Mouse (Mus musculus) bone marrow, adult 2 months (tissue): ENCODE data around the gene Zswim9. TPM values are rescaled to one million over a fixed set of nuclear protein-coding genes. Genes with fewer than 3 reads are reported as not detected.

Source experiments
- H3K27ac ChIP-seq: fragments of 200-500 bp; 2 replicates; pipeline ENCODE4 v1.5.1; 2012; ENCODE audit warnings: low read depth, mild to moderate bottlenecking, control low read depth, inconsistent platforms, low read length; ENCODE audit not compliant: control insufficient read depth, poor library complexity, insufficient read depth
- H3K4me1 ChIP-seq: fragments of 200-500 bp; 2 replicates; pipeline ENCODE4 v1.6.1; 2011; ENCODE audit warnings: low read length; ENCODE audit not compliant: control insufficient read depth, insufficient read depth
- H3K4me3 ChIP-seq: fragments of 200-500 bp; replicated peaks from 2 replicates; pipeline ENCODE3; 2011; ENCODE audit warnings: mild to moderate bottlenecking, low read depth, low read length, control low read depth; ENCODE audit not compliant: control insufficient read depth
- CTCF ChIP-seq: fragments of 200-500 bp; IDR thresholded peaks from 2 replicates; pipeline ENCODE4 v1.5.1; 2011; ENCODE audit warnings: low read length, control low read depth; ENCODE audit not compliant: control insufficient read depth, insufficient read depth
- POLR2A ChIP-seq: fragments of 200-500 bp; IDR thresholded peaks from 2 replicates; pipeline ENCODE4 v1.6.1; 2011; ENCODE audit warnings: low read depth, mild to moderate bottlenecking, control low read depth, low read length, borderline replicate concordance; ENCODE audit not compliant: control insufficient read depth
- WGBS: fragments of 180-500 bp; shearing (Covaris S2); methylation state at CpG from one replicate; pipeline ENCODE4 v1.1.7; 2018; 5-methylcytosine and 5-hydroxymethylcytosine counted together
- polyA plus RNA-seq: library from polyadenylated mRNA; stranded (reverse); fragments of >200 nt; gene quantifications from 2 replicates; pipeline ENCODE4 v1.2.4, GENCODE M21; 2011; ENCODE audit warnings: low replicate concordance; ENCODE audit not compliant: missing spikeins, insufficient read depth, insufficient read length

Zswim9 gene
- polyA plus RNA-seq = 3.8 and 4.0 TPM in 2 replicates

DNA sequence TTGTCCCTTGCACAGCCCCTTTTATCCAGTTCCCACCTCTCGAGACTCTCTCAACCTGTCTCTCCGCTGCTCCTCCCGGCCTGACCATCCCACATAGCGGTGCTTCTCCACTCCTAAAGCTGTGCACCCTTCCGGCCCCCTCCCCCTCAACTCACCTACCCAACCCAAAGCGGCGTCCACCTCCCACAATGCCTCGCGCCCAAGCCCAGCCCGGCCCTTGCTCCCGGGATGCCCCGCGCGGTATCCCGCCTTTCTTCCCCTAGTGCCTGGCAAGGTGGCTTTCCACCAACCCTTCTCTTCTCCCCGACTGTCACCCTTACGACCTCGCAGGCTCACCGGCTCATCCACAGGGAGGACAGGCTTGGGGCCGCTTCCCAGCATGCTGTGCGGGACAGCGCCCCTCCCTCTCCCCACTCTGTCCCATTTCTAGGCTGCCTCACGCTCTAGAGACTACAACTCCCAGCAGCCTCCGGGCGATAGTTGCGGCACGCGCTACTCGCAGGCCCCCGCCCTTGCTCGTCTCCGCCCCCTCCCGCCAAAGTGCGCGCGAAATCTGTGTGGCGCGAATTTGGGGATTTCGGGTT lies at the start of gene Zswim9:
Zswim9 (minus strand) TSS at position 414 of the 584 bp plus-strand sequence.
- under 1% methylated on average over 39 of the region's 39 CpGs for WGBS
- peaks cover 2% of the 10 kb centered on the region for H3K4me1 ChIP-seq
- peak within 1 kb of the TSS; percentile 98 for H3K4me3 ChIP-seq
- peak within 1 kb of the TSS; percentile 77 for H3K27ac ChIP-seq
- TF ChIP-seq POLR2A (0 out of 2 replicates have a peak, but pooled peaks have one; percentile 27), CTCF (peak; percentile 17; the same call in 1 of the 2 replicates)

DNA sequence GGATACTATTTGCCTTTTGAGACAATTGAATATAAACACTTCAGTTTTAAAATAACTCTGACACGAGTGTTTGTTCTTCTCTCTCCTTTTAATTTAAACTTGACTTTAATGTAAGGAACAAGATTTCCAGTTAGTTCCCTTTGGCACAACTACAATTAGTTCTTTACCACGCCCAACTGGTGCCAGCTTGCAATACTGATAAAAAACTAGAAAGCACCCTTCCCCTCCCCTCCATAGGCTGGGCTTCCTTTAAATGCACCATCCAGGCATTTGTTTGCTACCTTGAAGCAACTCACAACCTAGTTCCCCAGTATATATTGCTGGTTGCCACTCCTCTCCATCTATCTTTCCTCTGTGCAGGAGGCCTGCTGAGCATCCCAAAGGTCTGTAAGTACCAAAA lies 45.8 kb upstream of the Zswim9 start, which contains the start of gene Pla2g4c:
Pla2g4c (plus strand) TSS at position 340 of the 400 bp plus-strand sequence.
- Histone ChIP-seq H3K27ac (no peak within 1 kb of the TSS), H3K4me3 (no peak within 1 kb of the TSS), H3K4me1 (no peaks in the 10 kb centered on the region)
- no peak for TF ChIP-seq POLR2A
- TF ChIP-seq CTCF = no peak
- 41% methylated on average over 2 of the region's 2 CpGs for WGBS

DNA sequence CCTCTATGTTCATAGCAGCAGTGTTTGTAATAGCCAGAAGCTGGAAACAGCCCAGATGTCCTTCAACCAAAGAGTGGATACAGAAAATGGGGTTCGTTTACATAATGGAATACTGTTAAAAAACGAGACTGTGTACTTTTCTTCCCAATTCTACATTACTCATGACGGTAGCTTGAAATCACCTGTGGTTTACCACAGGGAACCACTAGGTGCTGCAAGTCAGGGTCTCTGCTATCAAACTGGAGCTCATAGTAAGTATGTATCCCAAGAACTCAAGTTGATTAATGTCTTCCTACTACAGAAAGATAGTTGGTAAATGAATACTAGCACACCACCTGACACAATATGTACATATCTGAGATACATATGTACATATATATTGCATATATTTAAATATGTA lies 42.9 kb upstream of the Zswim9 start:
- Histone ChIP-seq H3K4me1 (no peaks in the 10 kb centered on the region), H3K4me3 (no peak overlapping the region), H3K27ac (no peak overlapping the region)
- 10% methylated on average over 3 of the region's 3 CpGs for WGBS
- TF ChIP-seq POLR2A (no peak), CTCF (no peak)

DNA sequence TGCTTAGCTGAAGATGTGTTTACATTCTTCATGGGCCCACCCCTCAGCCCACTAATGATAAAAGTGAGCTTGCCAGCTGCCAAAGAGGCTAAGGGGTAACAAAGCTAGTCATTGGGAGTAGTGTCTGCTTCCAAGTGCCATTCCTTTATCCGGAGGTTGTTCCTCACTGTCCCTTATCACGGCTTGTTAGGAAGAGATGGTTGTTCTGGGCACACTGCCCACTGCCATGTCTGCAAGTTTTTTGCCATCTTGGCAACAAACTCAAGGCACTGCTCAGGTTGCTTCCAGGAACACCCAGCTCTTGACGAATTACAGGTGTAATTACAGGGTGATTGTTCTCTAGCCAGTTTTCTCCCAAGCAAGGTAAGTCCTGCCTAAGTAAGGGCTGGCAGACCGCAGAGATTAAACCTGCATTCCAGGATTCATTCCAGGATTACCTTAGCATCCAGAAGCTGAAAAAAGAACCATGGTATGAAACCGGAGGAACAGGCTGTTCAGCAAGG lies 35.6 kb upstream of the Zswim9 start:
- no peak overlapping the region for H3K27ac ChIP-seq
- TF ChIP-seq POLR2A (no peak), CTCF (no peak)
- H3K4me1 ChIP-seq = no peaks in the 10 kb centered on the region
- no peak overlapping the region for H3K4me3 ChIP-seq
- 83% methylated on average over 5 of the region's 5 CpGs for WGBS

DNA sequence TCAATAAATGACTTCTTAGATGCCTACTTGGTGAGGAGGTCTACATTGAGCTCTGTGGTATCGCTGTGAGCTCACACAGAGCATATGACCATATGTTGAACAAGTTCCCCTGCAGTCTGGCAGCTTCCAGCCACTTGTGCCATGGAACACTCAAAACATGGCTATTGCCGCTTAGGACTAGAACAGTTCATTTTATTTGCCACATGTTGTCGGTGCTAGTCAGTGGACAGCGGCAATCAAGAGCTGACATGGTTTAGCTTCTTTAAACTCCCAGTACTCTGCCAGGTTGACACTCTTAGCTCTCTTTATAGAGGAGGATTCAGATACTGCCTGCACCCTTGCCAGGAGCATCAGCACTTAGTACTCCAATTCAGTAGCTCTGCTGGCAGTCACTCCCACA lies 32.9 kb upstream of the Zswim9 start:
- TF ChIP-seq POLR2A = no peak
- no peak for TF ChIP-seq CTCF
- H3K27ac ChIP-seq = no peak overlapping the region
- WGBS = 94% methylated on average over 4 of the region's 4 CpGs

DNA sequence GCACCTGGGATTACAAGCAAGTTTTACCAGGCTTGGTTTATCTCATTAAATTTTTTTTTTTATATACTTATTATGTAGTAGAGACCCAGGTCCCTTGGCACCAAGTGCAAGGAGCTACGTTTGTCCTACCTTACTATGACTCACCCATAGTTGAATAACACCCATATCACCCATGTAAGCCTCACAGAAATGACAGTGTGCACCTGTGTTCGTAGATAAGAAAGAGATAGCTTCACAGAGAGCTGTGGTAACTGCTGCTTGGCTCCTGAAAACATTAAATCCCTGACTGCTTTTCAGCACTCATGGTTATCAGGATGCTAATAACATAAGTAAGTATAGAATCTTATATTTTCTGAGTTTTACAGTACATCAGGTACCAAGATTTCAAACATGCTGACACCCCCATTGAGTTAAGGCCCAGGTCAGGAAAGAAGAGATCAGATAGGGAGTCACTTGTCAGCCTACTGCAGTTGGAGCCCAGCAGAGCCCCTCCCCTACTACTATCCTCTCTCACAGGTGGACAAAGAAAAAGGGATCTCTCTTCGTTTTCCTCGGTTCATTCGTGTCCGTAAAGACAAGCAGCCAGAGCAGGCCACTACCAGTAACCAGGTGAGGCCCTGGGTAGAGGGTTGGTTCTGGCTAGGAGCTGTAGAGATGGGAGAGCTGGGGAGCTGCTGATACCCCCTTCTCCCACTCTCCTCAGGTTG lies 32.1 kb upstream of the Zswim9 start:
- H3K4me1 ChIP-seq = no peaks in the 10 kb centered on the region
- no peak overlapping the region for H3K27ac ChIP-seq

More for the DNA sequence above, 32.9 kb upstream of the Zswim9 start:
- Histone ChIP-seq H3K4me3 (no peak overlapping the region), H3K4me1 (no peaks in the 10 kb centered on the region)

DNA sequence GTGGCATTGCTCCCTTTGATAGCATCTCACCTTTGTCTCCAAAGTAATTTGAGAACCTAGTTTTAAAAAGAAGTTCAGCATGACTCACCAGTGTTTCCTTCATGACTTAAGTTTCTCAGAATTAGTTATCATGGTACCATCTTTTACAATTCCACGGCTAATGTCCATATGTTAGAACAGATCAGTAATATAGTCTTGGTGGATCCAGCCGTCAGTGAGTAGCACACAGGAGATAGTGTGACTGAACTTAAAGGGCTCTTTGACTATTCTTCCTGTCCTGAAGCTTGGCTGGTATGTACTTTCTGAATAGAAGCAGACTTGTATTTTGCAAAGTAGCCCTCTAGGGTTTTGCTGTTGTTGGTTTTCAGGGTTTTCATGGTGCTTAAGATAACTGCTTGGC lies 30.9 kb upstream of the Zswim9 start:
- TF ChIP-seq CTCF = no peak
- TF ChIP-seq POLR2A = no peak
- Histone ChIP-seq H3K27ac (no peak overlapping the region), H3K4me1 (no peaks in the 10 kb centered on the region), H3K4me3 (no peak overlapping the region)
- WGBS = 78% methylated on average over 2 of the region's 2 CpGs

More for the DNA sequence above, 32.1 kb upstream of the Zswim9 start:
- no peak for TF ChIP-seq CTCF
- TF ChIP-seq POLR2A = no peak
- 67% methylated on average over 6 of the region's 6 CpGs for WGBS
- H3K4me3 ChIP-seq = no peak overlapping the region

DNA sequence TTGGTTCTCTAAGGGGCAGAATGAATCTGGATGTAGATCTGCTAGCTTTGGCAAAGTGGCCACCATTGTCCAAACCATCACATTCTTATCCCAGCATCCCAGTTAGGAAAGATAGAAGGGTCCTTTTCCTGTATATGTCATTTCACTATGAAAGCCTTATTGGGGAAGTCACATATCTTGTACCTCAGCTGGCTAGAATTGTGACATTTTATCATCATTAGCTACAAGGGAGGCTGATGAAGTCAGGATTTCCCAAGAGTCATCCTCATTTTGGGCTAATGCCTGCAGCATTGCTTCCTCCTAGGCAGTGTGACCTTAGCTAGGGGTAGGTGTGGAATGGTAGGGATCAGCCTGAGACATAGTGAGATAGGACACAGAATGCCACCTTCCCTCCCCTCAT lies 24.9 kb upstream of the Zswim9 start:
- Histone ChIP-seq H3K27ac (no peak overlapping the region), H3K4me1 (peaks cover 3% of the 10 kb centered on the region; the same call in 1 of the 2 replicates), H3K4me3 (no peak overlapping the region)
- TF ChIP-seq CTCF = no peak
- no peak for TF ChIP-seq POLR2A

DNA sequence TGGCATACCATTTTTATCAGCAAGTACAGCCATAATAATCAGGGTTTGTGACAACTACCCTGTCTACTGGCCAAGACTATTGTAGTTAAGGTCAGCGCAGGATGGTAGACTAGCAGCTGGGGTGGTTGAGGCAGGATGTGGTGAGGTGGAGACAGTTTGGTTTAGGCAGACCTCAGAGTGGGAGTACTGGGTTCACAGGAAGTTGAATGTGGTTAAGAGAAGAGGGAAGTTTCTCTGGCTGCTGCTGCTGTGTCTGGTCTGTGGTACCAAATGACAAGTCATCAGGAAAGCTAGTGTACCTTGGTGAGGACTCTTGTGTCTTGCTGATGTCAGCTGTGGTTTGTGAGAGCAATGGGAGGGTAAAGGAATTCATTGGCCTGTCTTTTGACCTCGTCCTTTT lies 24.3 kb upstream of the Zswim9 start:
- H3K27ac ChIP-seq = no peak overlapping the region
- no peak overlapping the region for H3K4me3 ChIP-seq
- TF ChIP-seq POLR2A (no peak), CTCF (no peak)
- peaks cover 3% of the 10 kb centered on the region; the same call in 1 of the 2 replicates for H3K4me1 ChIP-seq
- 6% methylated on average over 2 of the region's 2 CpGs for WGBS
